Mouse (Mus musculus) G1E (cell line): ENCODE measurements around the gene Slc8a2.

ENCODE experiments used
- CTCF ChIP-seq: IDR thresholded peaks from 2 replicates; pipeline ENCODE4 v1.5.1; 2012; ENCODE audit warnings: low read depth, low read length, inconsistent platforms, mixed read lengths
- GATA1 ChIP-seq: IDR thresholded peaks from 2 replicates; pipeline ENCODE4 v1.6.1; 2012; ENCODE audit warnings: borderline replicate concordance, low read length, inconsistent platforms, mixed read lengths
- TAL1 ChIP-seq: conservative IDR thresholded peaks from 2 replicates; pipeline ENCODE4 v1.6.1; 2012; ENCODE audit warnings: low read depth, low read length, inconsistent platforms, mixed read lengths

GRCm38 (mm10) chr7:16207496-16207895, 77.9 kb downstream of the Slc8a2 start:
- no peak for TF ChIP-seq CTCF
- TF ChIP-seq GATA1, result no peak
- TF ChIP-seq TAL1, result no peak
